Comparison of ENCODE assay signal across 8 mouse cellular contexts in genomic region chr14:79426730-79427365, GRCm38 (mm10). TPM values are rescaled to one million over a fixed set of nuclear protein-coding genes. Genes with fewer than 3 reads are reported as not detected.
A peak's percentile ranks its signal among the peaks of the same experiment; 100 is the strongest.
DNase-seq lines count a peak whose midpoint lies in the region; ATAC-seq and TF ChIP-seq lines count a peak whose summit lies in the region.
"Not testable (repeated sequence)": the region's sequence is repeated elsewhere in the genome, so short reads cannot be mapped to it uniquely, and the experiment has no call there.

No protein-coding gene starts in this region.

- peak overlapping the region; percentile 54 for H3K4me3 ChIP-seq in embryonic facial prominence, embryonic 15.5 days (replicated peaks)
- H3K4me3 ChIP-seq in heart, adult 2 months = peak overlapping the region; percentile 46; the same call in 1 of the 2 replicates
- H3K4me3 ChIP-seq in hindbrain, embryonic 14.5 days (replicated peaks; ENCODE audit: low read length) = peak overlapping the region; percentile 56
- H3K4me3 ChIP-seq in lung, adult 2 months (replicated peaks; ENCODE audit: extremely low read depth, low read depth, low read length) = not testable (repeated sequence)
- H3K4me3 ChIP-seq in midbrain, postnatal 0 days (ENCODE audit: low read depth, low read length) = peak overlapping the region; percentile 40

- H3K4me2 ChIP-seq in embryonic facial prominence, embryonic 15.5 days (replicated peaks) = peak overlapping the region; percentile 50
- peak overlapping the region; percentile 54 for H3K4me2 ChIP-seq in hindbrain, embryonic 14.5 days (replicated peaks)
- peak overlapping the region; percentile 31 for H3K4me2 ChIP-seq in midbrain, postnatal 0 days (ENCODE audit: low read depth, low read length, poor library complexity, severe bottlenecking)

- not testable (repeated sequence) for TF ChIP-seq CTCF in heart, adult 2 months (IDR thresholded peaks at IDR 0.05); lung, adult 2 months (IDR thresholded peaks at IDR 0.05; ENCODE audit: insufficient read depth, low read length); midbrain, postnatal 0 days (IDR thresholded peaks at IDR 0.05)

- H3K9me3 ChIP-seq in embryonic facial prominence, embryonic 15.5 days (replicated peaks); midbrain, postnatal 0 days (ENCODE audit: low read length): not testable (repeated sequence)
- peaks cover 12% of the 10 kb centered on the region for H3K9me3 ChIP-seq in hindbrain, embryonic 14.5 days (ENCODE audit: control insufficient read depth, low read length)

- DNase-seq in heart, adult 2 months = peak; percentile 11 to 22
- not testable (repeated sequence) for DNase-seq in hindbrain, embryonic 14.5 days (ENCODE audit: low spot score); midbrain, postnatal 0 days (ENCODE audit: low spot score)
- DNase-seq in kidney, postnatal 4 days = peak; percentile 17 to 31
- peak; percentile 16 for DNase-seq in lung, adult 2 months
- peak; percentile 18 for DNase-seq in thymus, postnatal 14 days

- peak overlapping the region; percentile 43 for H3K9ac ChIP-seq in embryonic facial prominence, embryonic 15.5 days
- H3K9ac ChIP-seq in heart, adult 2 months (ENCODE audit: low read depth, low read length) = peak overlapping the region; percentile 69
- H3K9ac ChIP-seq in hindbrain, embryonic 14.5 days = peak overlapping the region; percentile 67
- H3K9ac ChIP-seq in midbrain, postnatal 0 days (replicated peaks; ENCODE audit: low read length, poor library complexity, severe bottlenecking) = peak overlapping the region; percentile 54

- 60% methylated on average over 11 of the region's 59 CpGs for WGBS in embryonic facial prominence, embryonic 15.5 days
- WGBS in heart, adult 2 months = 49% methylated on average over 3 of the region's 59 CpGs
- no CpG with 5 or more reads among the region's 59 CpGs for WGBS in hindbrain, embryonic 14.5 days
- WGBS in lung, adult 2 months = 55% methylated on average over 10 of the region's 59 CpGs
- WGBS in midbrain, postnatal 0 days = 74% methylated on average over 4 of the region's 59 CpGs

- peak; percentile 16; the same call in 1 of the 2 replicates for ATAC-seq in cerebellum, adult (ENCODE audit: insufficient number of reproducible peaks, low FRiP score, low TSS enrichment)
- peak; percentile 27 for ATAC-seq in embryonic facial prominence, embryonic 15.5 days (ENCODE audit: insufficient number of reproducible peaks, low FRiP score, low TSS enrichment, low read depth)
- ATAC-seq in hindbrain, embryonic 14.5 days (ENCODE audit: low FRiP score) = peak; percentile 61
- peak; percentile 61 for ATAC-seq in midbrain, postnatal 0 days (ENCODE audit: low FRiP score)

- not testable (repeated sequence) for H3K79me2 ChIP-seq in heart, adult 2 months (replicated peaks; ENCODE audit: control insufficient read depth, insufficient read depth, low read length)

- intact Hi-C loops in heart, adult 2 months (cut with DNase I) = not testable (repeated sequence)

- H3K27me3 ChIP-seq in embryonic facial prominence, embryonic 15.5 days; heart, adult 2 months (ENCODE audit: control insufficient read depth, insufficient read depth, low read length); hindbrain, embryonic 14.5 days (ENCODE audit: control insufficient read depth, insufficient read depth, low read length); midbrain, postnatal 0 days (ENCODE audit: insufficient read depth, low read length): not testable (repeated sequence)

- H3K4me1 ChIP-seq in embryonic facial prominence, embryonic 15.5 days; heart, adult 2 months (ENCODE audit: control insufficient read depth, insufficient read depth, low read length); hindbrain, embryonic 14.5 days (replicated peaks; ENCODE audit: control insufficient read depth, insufficient read depth, low read length); lung, adult 2 months (ENCODE audit: control insufficient read depth, insufficient read depth, low read length); midbrain, postnatal 0 days (ENCODE audit: insufficient read depth, low read length): not testable (repeated sequence)

- TF ChIP-seq EP300 in heart, adult 2 months (IDR thresholded peaks at IDR 0.05; ENCODE audit: insufficient read depth, low read depth, low read length) = not testable (repeated sequence)

- not testable (repeated sequence) for TF ChIP-seq POLR2A in heart, adult 2 months (IDR thresholded peaks at IDR 0.05; ENCODE audit: insufficient read depth, low read depth, low read length); lung, adult 2 months (IDR thresholded peaks at IDR 0.05; ENCODE audit: borderline replicate concordance, extremely low read depth, low read depth, low read length)

- H3K27ac ChIP-seq in embryonic facial prominence, embryonic 15.5 days (replicated peaks) = peak overlapping the region; percentile 86; the same call in 1 of the 2 replicates
- peak overlapping the region; percentile 77 for H3K27ac ChIP-seq in heart, adult 2 months
- peak overlapping the region; percentile 88; the same call in 1 of the 2 replicates for H3K27ac ChIP-seq in hindbrain, embryonic 14.5 days
- peak overlapping the region; percentile 65; the same call in 1 of the 2 replicates for H3K27ac ChIP-seq in midbrain, postnatal 0 days (ENCODE audit: low read depth, low read length)

- H3K36me3 ChIP-seq in embryonic facial prominence, embryonic 15.5 days = peaks cover 11% of the 10 kb centered on the region; the same call in 1 of the 2 replicates
- H3K36me3 ChIP-seq in heart, adult 2 months (ENCODE audit: control insufficient read depth, insufficient read depth, low read length); hindbrain, embryonic 14.5 days (replicated peaks; ENCODE audit: control insufficient read depth, insufficient read depth); midbrain, postnatal 0 days (ENCODE audit: insufficient read depth, low read length): not testable (repeated sequence)

RNA-seq across cellular contexts. Expression of gene Kbtbd7, which starts 0.5 kb away (rescaled TPM):
- 11.7 and 12.8 TPM in 2 replicates for polyA plus RNA-seq in embryonic facial prominence, embryonic 15.5 days (2015; fragmentation: Nextera tagmentation; extraction: Ambion mirVana)
- total RNA-seq in heart, adult 2 months (2021) = 1 to 10 TPM; 9.3 to 9.8 TPM
- 2.9 and 4.7 TPM in 2 replicates for polyA plus RNA-seq in heart, adult 2 months (2012; rRNA removed)
- 24.5 and 30.6 TPM in 2 replicates for polyA plus RNA-seq in hindbrain, embryonic 14.5 days (2014; fragmentation: Nextera tagmentation; extraction: Ambion mirVana)
- 6.8 and 6.9 TPM in 2 replicates for polyA plus RNA-seq in lung, adult 2 months (2012; rRNA removed)
- total RNA-seq in midbrain, postnatal 0 days (2014; rRNA removed) = 36.5 and 39.8 TPM in 2 replicates
- 11.3 TPM in 2 replicates for polyA plus RNA-seq in midbrain, postnatal 0 days (2015; fragmentation: Nextera tagmentation; extraction: Ambion mirVana)

RNA-seq across cellular contexts. Expression of gene Kbtbd6, which starts 24.8 kb away (rescaled TPM):
- 2.4 and 2.7 TPM in 2 replicates for polyA plus RNA-seq in embryonic facial prominence, embryonic 15.5 days (2015; fragmentation: Nextera tagmentation; extraction: Ambion mirVana)
- under 1 TPM; 0.10 to 0.14 TPM for total RNA-seq in heart, adult 2 months (2021)
- polyA plus RNA-seq in heart, adult 2 months (2012; rRNA removed) = 0.08 and 0.20 TPM in 2 replicates
- polyA plus RNA-seq in hindbrain, embryonic 14.5 days (2014; fragmentation: Nextera tagmentation; extraction: Ambion mirVana) = 1.9 and 2.3 TPM in 2 replicates
- 0.06 and 0.17 TPM in 2 replicates for polyA plus RNA-seq in lung, adult 2 months (2012; rRNA removed)
- total RNA-seq in midbrain, postnatal 0 days (2014; rRNA removed) = 2.6 and 4.2 TPM in 2 replicates
- polyA plus RNA-seq in midbrain, postnatal 0 days (2015; fragmentation: Nextera tagmentation; extraction: Ambion mirVana) = 0.83 and 0.96 TPM in 2 replicates

RNA-seq across cellular contexts. Expression of gene Mtrf1, which starts 29.3 kb away (rescaled TPM):
- polyA plus RNA-seq in embryonic facial prominence, embryonic 15.5 days (2015; fragmentation: Nextera tagmentation; extraction: Ambion mirVana) = 8.7 and 9.3 TPM in 2 replicates
- 1 to 10 TPM; 7.3 to 7.9 TPM for total RNA-seq in heart, adult 2 months (2021)
- polyA plus RNA-seq in heart, adult 2 months (2012; rRNA removed) = 4.5 and 7.0 TPM in 2 replicates
- polyA plus RNA-seq in hindbrain, embryonic 14.5 days (2014; fragmentation: Nextera tagmentation; extraction: Ambion mirVana) = 10.7 and 11.0 TPM in 2 replicates
- polyA plus RNA-seq in lung, adult 2 months (2012; rRNA removed) = 0.88 and 2.0 TPM in 2 replicates
- 2.8 and 5.8 TPM in 2 replicates for total RNA-seq in midbrain, postnatal 0 days (2014; rRNA removed)
- 9.7 and 10.5 TPM in 2 replicates for polyA plus RNA-seq in midbrain, postnatal 0 days (2015; fragmentation: Nextera tagmentation; extraction: Ambion mirVana)

RNA-seq across cellular contexts. Expression of gene Naa16, which starts 36.3 kb away (rescaled TPM):
- 36.2 and 39.4 TPM in 2 replicates for polyA plus RNA-seq in embryonic facial prominence, embryonic 15.5 days (2015; fragmentation: Nextera tagmentation; extraction: Ambion mirVana)
- 1 to 10 TPM; 7.9 to 9.7 TPM for total RNA-seq in heart, adult 2 months (2021)
- 1.8 and 3.5 TPM in 2 replicates for polyA plus RNA-seq in heart, adult 2 months (2012; rRNA removed)
- 12.5 and 15.4 TPM in 2 replicates for polyA plus RNA-seq in hindbrain, embryonic 14.5 days (2014; fragmentation: Nextera tagmentation; extraction: Ambion mirVana)
- polyA plus RNA-seq in lung, adult 2 months (2012; rRNA removed) = 2.0 and 2.1 TPM in 2 replicates
- 5.9 and 7.8 TPM in 2 replicates for total RNA-seq in midbrain, postnatal 0 days (2014; rRNA removed)
- polyA plus RNA-seq in midbrain, postnatal 0 days (2015; fragmentation: Nextera tagmentation; extraction: Ambion mirVana) = 9.9 and 12.1 TPM in 2 replicates

RNA-seq across cellular contexts. Expression of gene Elf1, which starts 54.1 kb away (rescaled TPM):
- 16.4 and 18.5 TPM in 2 replicates for polyA plus RNA-seq in embryonic facial prominence, embryonic 15.5 days (2015; fragmentation: Nextera tagmentation; extraction: Ambion mirVana)
- total RNA-seq in heart, adult 2 months (2021) = 10 to 100 TPM; 13.3 to 13.7 TPM
- polyA plus RNA-seq in heart, adult 2 months (2012; rRNA removed) = 6.6 and 11.3 TPM in 2 replicates
- 3.8 and 3.9 TPM in 2 replicates for polyA plus RNA-seq in hindbrain, embryonic 14.5 days (2014; fragmentation: Nextera tagmentation; extraction: Ambion mirVana)
- polyA plus RNA-seq in lung, adult 2 months (2012; rRNA removed) = 16.9 and 20.9 TPM in 2 replicates
- total RNA-seq in midbrain, postnatal 0 days (2014; rRNA removed) = 7.2 TPM in 2 replicates
- 2.1 and 2.2 TPM in 2 replicates for polyA plus RNA-seq in midbrain, postnatal 0 days (2015; fragmentation: Nextera tagmentation; extraction: Ambion mirVana)
